Comparison of ENCODE assay signal across 9 mouse cellular contexts in genomic region chr7:6397996-6398975, GRCm38 (mm10). TPM values are rescaled to one million over a fixed set of nuclear protein-coding genes. Genes with fewer than 3 reads are reported as not detected.
DNase-seq lines count a peak whose midpoint lies in the region; ATAC-seq and TF ChIP-seq lines count a peak whose summit lies in the region.
"Had no signal": no experiment of that assay in that cellular context is flagged by ENCODE, and none has a peak within 500 bp of the region (broad histone marks: within the 10 kb centered on the region; RNA-seq: fewer than 3 reads in every experiment).

Smim17 (plus strand) TSS chr7:6398715.

- H3K27ac ChIP-seq in embryonic facial prominence, embryonic 10.5 days (replicated peaks), result 0 out of 2 replicates have a peak within 1 kb of the TSS, but pooled peaks have one; percentile 40
- no peak within 1 kb of the TSS for H3K27ac ChIP-seq in kidney, adult 2 months (ENCODE audit: insufficient read depth, low read depth, low read length)
- no peak within 1 kb of the TSS for H3K27ac ChIP-seq in limb, embryonic 11.5 days (replicated peaks; ENCODE audit: low read depth, low read length)
- H3K27ac ChIP-seq in midbrain, embryonic 11.5 days (ENCODE audit: low read depth, low read length), result no peak within 1 kb of the TSS

- no peak for TF ChIP-seq CTCF in kidney, adult 2 months (conservative IDR thresholded peaks at IDR 0.05; ENCODE audit: insufficient read depth, insufficient read length, low read depth, low read length)

- peak within 1 kb of the TSS; percentile 58 for H3K4me3 ChIP-seq in embryonic facial prominence, embryonic 10.5 days
- peak within 1 kb of the TSS; percentile 41 for H3K4me3 ChIP-seq in kidney, adult 2 months (ENCODE audit: insufficient read depth, low read depth, low read length)
- peak within 1 kb of the TSS; percentile 38 for H3K4me3 ChIP-seq in limb, embryonic 11.5 days (ENCODE audit: low read depth, low read length)
- H3K4me3 ChIP-seq in midbrain, embryonic 11.5 days (ENCODE audit: low read depth, low read length), result peak within 1 kb of the TSS; percentile 51

- no peak for TF ChIP-seq POLR2A in kidney, adult 2 months (IDR thresholded peaks at IDR 0.05; ENCODE audit: low read depth, low read length)

- peaks cover 29% of the 10 kb centered on the region for H3K36me3 ChIP-seq in embryonic facial prominence, embryonic 10.5 days (replicated peaks)
- H3K36me3 ChIP-seq in kidney, adult 2 months (ENCODE audit: control insufficient read depth, insufficient read depth, low read length), result peaks cover 2% of the 10 kb centered on the region; the same call in 1 of the 2 replicates
- no peaks in the 10 kb centered on the region for H3K36me3 ChIP-seq in limb, embryonic 11.5 days (ENCODE audit: control insufficient read depth, insufficient read depth, low read length)
- peaks cover 5% of the 10 kb centered on the region; the same call in 1 of the 2 replicates for H3K36me3 ChIP-seq in midbrain, embryonic 11.5 days (ENCODE audit: control insufficient read depth, insufficient read depth, low read length)

- H3K9me3 ChIP-seq in embryonic facial prominence, embryonic 10.5 days, result no peaks in the 10 kb centered on the region
- H3K9me3 ChIP-seq in limb, embryonic 11.5 days (ENCODE audit: control insufficient read depth, low read length), result no peaks in the 10 kb centered on the region
- no peaks in the 10 kb centered on the region for H3K9me3 ChIP-seq in midbrain, embryonic 11.5 days (ENCODE audit: control insufficient read depth, low read length)

- H3K27me3 ChIP-seq in embryonic facial prominence, embryonic 10.5 days (replicated peaks; ENCODE audit: low read depth, poor library complexity, severe bottlenecking), result no peaks in the 10 kb centered on the region
- no peaks in the 10 kb centered on the region for H3K27me3 ChIP-seq in kidney, adult 2 months (replicated peaks; ENCODE audit: control insufficient read depth, insufficient read depth, low read length)
- no peaks in the 10 kb centered on the region for H3K27me3 ChIP-seq in limb, embryonic 11.5 days (ENCODE audit: control insufficient read depth, insufficient read depth, low read length)
- H3K27me3 ChIP-seq in midbrain, embryonic 11.5 days (ENCODE audit: control insufficient read depth, insufficient read depth, low read length), result no peaks in the 10 kb centered on the region
- H3K27me3 ChIP-seq: CH12.LX had no signal

- peak; percentile 11 for DNase-seq in urinary bladder, postnatal 25 days (ENCODE audit: low spot score)
- DNase-seq in urinary bladder, postnatal 10 days (ENCODE audit: low spot score), result no peak
- DNase-seq in embryonic facial prominence, embryonic 10.5 days (ENCODE audit: low spot score), result peak; percentile 50
- peak; percentile 17 for DNase-seq in heart, adult 8-10 months (ENCODE audit: low spot score)
- peak; percentile 37 for DNase-seq in kidney, adult 2 months
- DNase-seq in limb, embryonic 11.5 days (ENCODE audit: low spot score), result peak; percentile 73
- peak; percentile 92 for DNase-seq in midbrain, embryonic 11.5 days (ENCODE audit: low spot score, missing footprints)
- DNase-seq in right cerebral cortex, postnatal 36 days (ENCODE audit: low spot score in 2 of 2), result peak; percentile 55 to 79

- peaks cover 5% of the 10 kb centered on the region for H3K4me1 ChIP-seq in embryonic facial prominence, embryonic 10.5 days
- no peaks in the 10 kb centered on the region for H3K4me1 ChIP-seq in kidney, adult 2 months (ENCODE audit: control insufficient read depth, insufficient read depth, low read length)
- no peaks in the 10 kb centered on the region for H3K4me1 ChIP-seq in limb, embryonic 11.5 days (ENCODE audit: control insufficient read depth, insufficient read depth, low read length)
- H3K4me1 ChIP-seq in midbrain, embryonic 11.5 days (ENCODE audit: control insufficient read depth, insufficient read depth, low read length), result peaks cover 2% of the 10 kb centered on the region; the same call in 1 of the 2 replicates

- 26% methylated on average over 25 of the region's 25 CpGs for WGBS in embryonic facial prominence, embryonic 10.5 days
- 27% methylated on average over 25 of the region's 25 CpGs for WGBS in kidney, adult 2 months
- 23% methylated on average over 25 of the region's 25 CpGs for WGBS in limb, embryonic 11.5 days
- WGBS in midbrain, embryonic 11.5 days, result 28% methylated on average over 25 of the region's 25 CpGs

- H3K4me2 ChIP-seq in limb, embryonic 11.5 days (ENCODE audit: low read depth, severe bottlenecking), result peak within 1 kb of the TSS; percentile 64
- peak within 1 kb of the TSS; percentile 68 for H3K4me2 ChIP-seq in midbrain, embryonic 11.5 days

- ATAC-seq in limb, embryonic 11.5 days (ENCODE audit: insufficient number of reproducible peaks, low FRiP score, low TSS enrichment, low read depth), result peak; percentile 75; the same call in 1 of the 2 replicates
- peak; percentile 95 for ATAC-seq in midbrain, embryonic 11.5 days (ENCODE audit: low FRiP score)

- peak within 1 kb of the TSS; percentile 53 for H3K9ac ChIP-seq in limb, embryonic 11.5 days (ENCODE audit: low read length)
- peak within 1 kb of the TSS; percentile 71 for H3K9ac ChIP-seq in midbrain, embryonic 11.5 days (ENCODE audit: low read length)

RNA-seq across cellular contexts. Expression of gene Smim17, which starts in this region (rescaled TPM):
- 0.40 and 0.42 TPM in 2 replicates for polyA plus RNA-seq in embryonic facial prominence, embryonic 10.5 days (2016; fragmentation: Nextera tagmentation; extraction: Ambion mirVana)
- not detected for total RNA-seq in heart, adult 8-10 months (2022)
- 0.03 TPM in 1 of 2 replicates, not detected in the other for polyA plus RNA-seq in kidney, adult 2 months (2012; rRNA removed)
- 0.24 and 0.32 TPM in 2 replicates for polyA plus RNA-seq in limb, embryonic 11.5 days (2014; fragmentation: Nextera tagmentation; extraction: Ambion mirVana)
- polyA plus RNA-seq in midbrain, embryonic 11.5 days (2014; fragmentation: Nextera tagmentation; extraction: Ambion mirVana), result 0.67 and 0.95 TPM in 2 replicates
- total RNA-seq: CH12.LX had no signal

Comparison
In these comparisons a context has a peak if more than half of its experiments do, and no peak if none do; other contexts are left out.
1. Peak in DNase-seq, H3K4me3 ChIP-seq and H3K27ac ChIP-seq in embryonic facial prominence, embryonic 10.5 days; RNA of the gene not detected or under 1 TPM.
2. Peak in DNase-seq in heart, adult 8-10 months; RNA of the gene not detected or under 1 TPM.
3. Peak in DNase-seq and H3K4me3 ChIP-seq in kidney, adult 2 months; RNA of the gene not detected or under 1 TPM.
4. Peak in DNase-seq, ATAC-seq, H3K4me3 ChIP-seq, H3K9ac ChIP-seq and H3K4me2 ChIP-seq in limb, embryonic 11.5 days; RNA of the gene not detected or under 1 TPM.
5. Peak in DNase-seq, ATAC-seq, H3K4me3 ChIP-seq, H3K9ac ChIP-seq and H3K4me2 ChIP-seq in midbrain, embryonic 11.5 days; RNA of the gene not detected or under 1 TPM.